Mouse (Mus musculus) G1E (cell line): ENCODE measurements around the gene Plod3. TPM values are rescaled to one million over a fixed set of nuclear protein-coding genes. Genes with fewer than 3 reads are reported as not detected.

ENCODE experiments used
- ATAC-seq: 2 replicates; pipeline ENCODE4 v1.8.0; 2016; ENCODE audit warnings: mild to moderate bottlenecking; ENCODE audit not compliant: insufficient number of reproducible peaks, poor library complexity, low FRiP score, severe bottlenecking; ENCODE audit errors: extremely low read depth
- DNase-seq: peaks from one replicate; pipeline ENCODE4 v3.0.0; 2012; ENCODE audit warnings: low spot score
- H3K27me3 ChIP-seq: 2 replicates; pipeline ENCODE4 v1.6.1; 2012; ENCODE audit warnings: mild to moderate bottlenecking, low read length, inconsistent platforms; ENCODE audit not compliant: insufficient read depth
- H3K36me3 ChIP-seq: replicated peaks from 2 replicates; pipeline ENCODE3; 2012; ENCODE audit warnings: mild to moderate bottlenecking, inconsistent platforms
- H3K4me1 ChIP-seq: 2 replicates; pipeline ENCODE4 v1.6.1; 2012; ENCODE audit warnings: low read depth, low read length, inconsistent platforms, mixed read lengths; ENCODE audit not compliant: insufficient read depth
- H3K4me3 ChIP-seq: 2 replicates; pipeline ENCODE4 v1.5.1; 2012; ENCODE audit warnings: low read depth, mild to moderate bottlenecking, inconsistent platforms, low read length, moderate library complexity, mixed read lengths
- H3K9me3 ChIP-seq: replicated peaks from 2 replicates; pipeline ENCODE4 v1.6.1; 2012; ENCODE audit warnings: inconsistent platforms
- CTCF ChIP-seq: IDR thresholded peaks from 2 replicates; pipeline ENCODE4 v1.5.1; 2012; ENCODE audit warnings: low read depth, low read length, inconsistent platforms, mixed read lengths
- GATA1 ChIP-seq: IDR thresholded peaks from 2 replicates; pipeline ENCODE4 v1.6.1; 2012; ENCODE audit warnings: borderline replicate concordance, low read length, inconsistent platforms, mixed read lengths
- GATA2 ChIP-seq: IDR thresholded peaks from 2 replicates; pipeline ENCODE4 v1.6.1; 2012; ENCODE audit warnings: low read depth, low read length, inconsistent platforms, borderline replicate concordance
- POLR2AphosphoS5 ChIP-seq: IDR thresholded peaks from 2 replicates; pipeline ENCODE4 v1.6.1; 2012; ENCODE audit warnings: low read depth, low read length, inconsistent platforms; ENCODE audit not compliant: insufficient replicate concordance
- TAL1 ChIP-seq: conservative IDR thresholded peaks from 2 replicates; pipeline ENCODE4 v1.6.1; 2012; ENCODE audit warnings: low read depth, low read length, inconsistent platforms, mixed read lengths
- polyA plus RNA-seq: library from polyadenylated mRNA; stranded (reverse); fragments of >175 nt; gene quantifications from 2 replicates; pipeline ENCODE4 v1.2.3, GENCODE M21; 2012
- total RNA-seq, 2 experiments: library from RNA; stranded (forward) in 1 of 2; stranded (reverse) in 1 of 2; fragments of 200-1000 nt in 1 of 2; fragments of >200 nt in 1 of 2; fragmentation: Nextera tagmentation in 1 of 2; gene quantifications; 2 replicates each; pipeline ENCODE4 v1.2.3; 2014 to 2017

Gene Plod3
- total and polyA plus RNA-seq, 3 experiments: 20.7 to 39.8 (median 33.9) TPM

GRCm38 (mm10) chr5:136989801-136990200 is 3.0 kb downstream of the Plod3 start:
- DNase-seq (no peak), ATAC-seq (no peak)
- no peaks in the 10 kb centered on the region for H3K9me3 ChIP-seq
- H3K27me3 ChIP-seq: no peaks in the 10 kb centered on the region
- no peak for TF ChIP-seq GATA2
- TF ChIP-seq TAL1: no peak
- no peak for TF ChIP-seq CTCF
- no peak for TF ChIP-seq GATA1
- TF ChIP-seq POLR2AphosphoS5: no peak
- peaks cover 77% of the 10 kb centered on the region for H3K36me3 ChIP-seq
- no peak overlapping the region for H3K4me3 ChIP-seq
- H3K4me1 ChIP-seq: peaks cover 35% of the 10 kb centered on the region

- peak overlapping the region; percentile 7; the same call in 1 of the 2 replicates for H3K4me3 ChIP-seq
- H3K27me3 ChIP-seq: peaks cover 12% of the 10 kb centered on the region
- H3K4me1 ChIP-seq: peaks cover 14% of the 10 kb centered on the region
- DNase-seq: no peak
- no peaks in the 10 kb centered on the region for H3K9me3 ChIP-seq
- ATAC-seq: no peak
- no peak for TF ChIP-seq POLR2AphosphoS5
- no peak for TF ChIP-seq GATA1
- no peak for TF ChIP-seq GATA2
- TF ChIP-seq TAL1: no peak
- no peak for TF ChIP-seq CTCF
- peaks cover 23% of the 10 kb centered on the region for H3K36me3 ChIP-seq
These were observed 12.6 kb downstream of the Plod3 start for GRCm38 (mm10) chr5:136999449-136999848.

GRCm38 (mm10) chr5:137000612-137001011 is 13.8 kb downstream of the Plod3 start:
- H3K4me1 ChIP-seq: peaks cover 14% of the 10 kb centered on the region
- ATAC-seq (no peak), DNase-seq (no peak)
- no peak overlapping the region for H3K4me3 ChIP-seq
- TF ChIP-seq GATA2 (no peak), TAL1 (no peak), CTCF (no peak), GATA1 (no peak), POLR2AphosphoS5 (no peak)
- peaks cover 20% of the 10 kb centered on the region for H3K27me3 ChIP-seq
- peaks cover 11% of the 10 kb centered on the region for H3K36me3 ChIP-seq
- H3K9me3 ChIP-seq: no peaks in the 10 kb centered on the region

GRCm38 (mm10) chr5:137007276-137007675 is 20.5 kb downstream of the Plod3 start:
- TF ChIP-seq CTCF (no peak), POLR2AphosphoS5 (no peak), GATA2 (no peak), TAL1 (no peak), GATA1 (no peak)
- H3K4me3 ChIP-seq: no peak overlapping the region
- DNase-seq (no peak), ATAC-seq (no peak)
- H3K27me3 ChIP-seq: peaks cover 38% of the 10 kb centered on the region
- no peaks in the 10 kb centered on the region for H3K4me1 ChIP-seq
- H3K36me3 ChIP-seq: no peaks in the 10 kb centered on the region
- no peaks in the 10 kb centered on the region for H3K9me3 ChIP-seq

- H3K36me3 ChIP-seq: no peaks in the 10 kb centered on the region
- no peaks in the 10 kb centered on the region for H3K9me3 ChIP-seq
- no peaks in the 10 kb centered on the region for H3K4me1 ChIP-seq
- DNase-seq (no peak), ATAC-seq (no peak)
- H3K4me3 ChIP-seq: no peak overlapping the region
- peaks cover 33% of the 10 kb centered on the region for H3K27me3 ChIP-seq
- TF ChIP-seq CTCF (peak; percentile 18; the same call in 1 of the 2 replicates), GATA2 (no peak)
These were observed 23.2 kb downstream of the Plod3 start for GRCm38 (mm10) chr5:137009988-137010387.

GRCm38 (mm10) chr5:137012401-137012950 is 25.7 kb downstream of the Plod3 start:
- TF ChIP-seq CTCF: no peak
- no peak for TF ChIP-seq POLR2AphosphoS5
- TF ChIP-seq GATA1: no peak
- no peak for TF ChIP-seq GATA2
- TF ChIP-seq TAL1: no peak
- Histone ChIP-seq H3K9me3 (no peaks in the 10 kb centered on the region), H3K4me1 (no peaks in the 10 kb centered on the region), H3K4me3 (no peak overlapping the region), H3K27me3 (peaks cover 17% of the 10 kb centered on the region), H3K36me3 (no peaks in the 10 kb centered on the region)
- DNase-seq: no peak
- no peak for ATAC-seq

- no peak for DNase-seq
- Histone ChIP-seq H3K4me3 (no peak overlapping the region), H3K4me1 (no peaks in the 10 kb centered on the region), H3K27me3 (peaks cover 10% of the 10 kb centered on the region; the same call in 1 of the 2 replicates), H3K36me3 (no peaks in the 10 kb centered on the region), H3K9me3 (no peaks in the 10 kb centered on the region)
- ATAC-seq: no peak
- TF ChIP-seq GATA2 (no peak), CTCF (no peak), GATA1 (no peak)
These were observed 29.1 kb downstream of the Plod3 start for GRCm38 (mm10) chr5:137015913-137016312.
